In the genomic region with DNA sequence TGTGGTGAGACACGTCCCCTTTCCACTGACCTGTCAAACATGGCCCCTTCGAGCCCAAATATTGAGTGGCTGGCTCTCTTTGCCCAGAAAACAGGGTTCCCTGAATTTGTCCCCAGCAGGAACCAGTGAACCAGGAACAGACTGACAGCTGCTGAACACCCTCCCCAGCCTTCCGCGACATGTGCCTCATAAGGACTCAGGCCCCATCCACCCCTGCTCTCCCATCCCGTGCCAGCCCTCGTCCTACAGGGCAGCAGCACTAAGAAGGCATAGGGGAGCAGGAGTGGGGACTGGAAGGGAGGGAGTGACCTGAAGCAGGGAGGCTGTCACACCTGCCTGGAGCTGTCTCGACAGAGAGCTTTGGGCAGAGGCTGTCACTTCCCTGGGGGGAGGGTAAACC, we compare ENCODE assay signal across 27 mouse cellular contexts. TPM values are rescaled to one million over a fixed set of nuclear protein-coding genes. Genes with fewer than 3 reads are reported as not detected.
DNase-seq lines count a peak whose midpoint lies in the region; ATAC-seq and TF ChIP-seq lines count a peak whose summit lies in the region.
"Had no signal": no experiment of that assay in that cellular context is flagged by ENCODE, and none has a peak within 500 bp of the region (broad histone marks: within the 10 kb centered on the region; RNA-seq: fewer than 3 reads in every experiment).

No protein-coding gene starts in this region.

- H3K27me3 ChIP-seq in megakaryocyte, embryonic 14.5 days (replicated peaks), result peaks cover 87% of the 10 kb centered on the region
- H3K27me3 ChIP-seq: hindbrain, embryonic 15.5 days had no signal

- ATAC-seq in cerebellum, adult (ENCODE audit: insufficient number of reproducible peaks, low FRiP score, low TSS enrichment), result no peak
- ATAC-seq in megakaryocyte, adult 5-6 weeks (ENCODE audit: poor library complexity, severe bottlenecking), result no peak
- ATAC-seq: activated CD4-positive, CD25-positive, alpha-beta regulatory T cell, adult 4 months; forebrain, embryonic 14.5 days had no signal

- peaks cover 5% of the 10 kb centered on the region for H3K4me1 ChIP-seq in megakaryocyte, embryonic 14.5 days

- H3K4me3 ChIP-seq in layer of hippocampus, adult 2 months, result no peak overlapping the region
- peak overlapping the region; percentile 29 for H3K4me3 ChIP-seq in megakaryocyte, embryonic 14.5 days (replicated peaks)
- H3K4me3 ChIP-seq: embryonic facial prominence, embryonic 15.5 days; heart, embryonic 12.5 days; heart, embryonic 15.5 days; hindbrain, embryonic 15.5 days had no signal

- no peaks in the 10 kb centered on the region for H3K36me3 ChIP-seq in megakaryocyte, embryonic 14.5 days (replicated peaks; ENCODE audit: low read length)
- H3K36me3 ChIP-seq: embryonic facial prominence, embryonic 15.5 days; heart, embryonic 12.5 days; heart, embryonic 15.5 days had no signal

- H3K9me3 ChIP-seq in megakaryocyte, embryonic 14.5 days, result no peaks in the 10 kb centered on the region
- H3K9me3 ChIP-seq: embryonic facial prominence, embryonic 15.5 days; heart, embryonic 12.5 days; heart, embryonic 15.5 days; hindbrain, embryonic 15.5 days had no signal

- peak; percentile 49 to 59 for DNase-seq in cerebellum, postnatal 10 days
- DNase-seq in layer of hippocampus, adult 2 months (ENCODE audit: low spot score in 2 of 2), result no peak
- no peak for DNase-seq in layer of hippocampus, postnatal 25 days (ENCODE audit: extremely low spot score in 1 of 2, low spot score in 1 of 2)
- DNase-seq: adrenal gland, adult 8-10 months; adrenal gland, postnatal 25 days; cerebellum, adult 18-20 months; cerebellum, adult 9-10 months; cerebellum, postnatal 25 days; gastrocnemius, postnatal 25 days; heart, adult 18-20 months; heart, postnatal 10 days; heart, postnatal 36 days had no signal

- H3K27ac ChIP-seq in layer of hippocampus, adult 2 months, result peak overlapping the region; percentile 69
- H3K27ac ChIP-seq: embryonic facial prominence, embryonic 15.5 days; heart, embryonic 15.5 days; hindbrain, embryonic 15.5 days had no signal

- TF ChIP-seq CTCF in layer of hippocampus, adult 2 months (conservative IDR thresholded peaks at IDR 0.05), result no peak

RNA-seq across cellular contexts. Expression of gene Cpne6, which starts 2.4 kb away (rescaled TPM):
- 100 to 1,000 TPM; 723 to 730 TPM for total RNA-seq in layer of hippocampus, adult 2 months (2021)
- 100 to 1,000 TPM; 664 to 669 TPM for total RNA-seq in layer of hippocampus, postnatal 25 days (2021)
- not detected in 2 replicates for polyA plus RNA-seq in megakaryocyte, embryonic 14.5 days (2012; ENCODE audit: insufficient read depth, low replicate concordance)
- total RNA-seq in megakaryocyte, adult 5-6 weeks (2015), result not detected in 2 replicates
- not detected in 2 replicates for total RNA-seq in megakaryocyte, adult 5-6 weeks (2017)
- total RNA-seq: common myeloid progenitor, adult 5-6 weeks; ES-E14; gastrocnemius, adult 8-10 months; gastrocnemius, postnatal 25 days; heart, adult 18-20 months; heart, postnatal 36 days had no signal
- polyA plus RNA-seq: activated CD4-positive, CD25-positive, alpha-beta regulatory T cell, adult 4 months had no signal

RNA-seq across cellular contexts. Expression of gene Nrl, which starts 17.0 kb away (rescaled TPM):
- total RNA-seq in layer of hippocampus, adult 2 months (2021), result 1 to 10 TPM; 2.2 to 3.6 TPM
- total RNA-seq in layer of hippocampus, postnatal 25 days (2021), result 1 to 10 TPM; 2.1 to 2.2 TPM
- polyA plus RNA-seq in megakaryocyte, embryonic 14.5 days (2012; ENCODE audit: insufficient read depth, low replicate concordance), result not detected in 2 replicates
- not detected in 2 replicates for total RNA-seq in megakaryocyte, adult 5-6 weeks (2015)
- not detected in 2 replicates for total RNA-seq in megakaryocyte, adult 5-6 weeks (2017)
- total RNA-seq: adrenal gland, adult 8-10 months; adrenal gland, postnatal 25 days; common myeloid progenitor, adult 5-6 weeks; ES-E14; gastrocnemius, adult 8-10 months; gastrocnemius, postnatal 25 days; heart, adult 18-20 months; heart, postnatal 10 days; heart, postnatal 36 days had no signal
- polyA plus RNA-seq: embryonic facial prominence, embryonic 15.5 days; forebrain, embryonic 11.5 days; forebrain, embryonic 14.5 days; gonadal fat pad, adult 2 months; heart, embryonic 12.5 days; heart, embryonic 15.5 days; intestine, embryonic 14.5 days had no signal

RNA-seq across cellular contexts. Expression of gene Carmil3, which starts 17.4 kb away (rescaled TPM):
- 10 to 100 TPM; 57.9 to 64.4 TPM for total RNA-seq in layer of hippocampus, adult 2 months (2021)
- 10 to 100 TPM; 47.0 to 66.6 TPM for total RNA-seq in layer of hippocampus, postnatal 25 days (2021)
- 1.9 TPM in 1 of 2 replicates, not detected in the other for polyA plus RNA-seq in megakaryocyte, embryonic 14.5 days (2012; ENCODE audit: insufficient read depth, low replicate concordance)
- total RNA-seq in megakaryocyte, adult 5-6 weeks (2015), result 0.16 and 1.5 TPM in 2 replicates
- 0.15 TPM in 1 of 2 replicates, not detected in the other for total RNA-seq in megakaryocyte, adult 5-6 weeks (2017)
- polyA plus RNA-seq: activated CD4-positive, CD25-positive, alpha-beta regulatory T cell, adult 4 months had no signal

RNA-seq across cellular contexts. Expression of gene Dhrs4, which starts 29.2 kb away (rescaled TPM):
- 10 to 100 TPM; 18.6 to 23.7 TPM for total RNA-seq in layer of hippocampus, adult 2 months (2021)
- total RNA-seq in layer of hippocampus, postnatal 25 days (2021), result 10 to 100 TPM; 20.7 to 22.1 TPM
- 17.5 and 33.7 TPM in 2 replicates for polyA plus RNA-seq in megakaryocyte, embryonic 14.5 days (2012; ENCODE audit: insufficient read depth, low replicate concordance)
- total RNA-seq in megakaryocyte, adult 5-6 weeks (2015), result 31.2 and 34.4 TPM in 2 replicates
- total RNA-seq in megakaryocyte, adult 5-6 weeks (2017), result 43.1 and 47.6 TPM in 2 replicates

RNA-seq across cellular contexts. Expression of gene Pck2, which starts 32.3 kb away (rescaled TPM):
- total RNA-seq in layer of hippocampus, adult 2 months (2021), result 10 to 100 TPM; 45.0 to 47.6 TPM
- 10 to 100 TPM; 37.2 to 37.8 TPM for total RNA-seq in layer of hippocampus, postnatal 25 days (2021)
- polyA plus RNA-seq in megakaryocyte, embryonic 14.5 days (2012; ENCODE audit: insufficient read depth, low replicate concordance), result 19.1 and 50.7 TPM in 2 replicates
- total RNA-seq in megakaryocyte, adult 5-6 weeks (2015), result 11.7 and 16.0 TPM in 2 replicates
- 26.3 and 30.3 TPM in 2 replicates for total RNA-seq in megakaryocyte, adult 5-6 weeks (2017)

Comparison
In these comparisons a context has a peak if more than half of its experiments do, and no peak if none do; other contexts are left out.
1. DNase-seq: peak in cerebellum, postnatal 10 days (2 of 2); none in layer of hippocampus, adult 2 months (0 of 2) and layer of hippocampus, postnatal 25 days (0 of 2).
2. RNA of gene Cpne6, which starts 2.4 kb away (total RNA-seq): 723 to 730 TPM in layer of hippocampus, adult 2 months and 664 to 669 TPM in layer of hippocampus, postnatal 25 days; not detected in megakaryocyte, adult 5-6 weeks; every median in the first group is over 100 times any median in the second.
3. RNA of gene Carmil3, which starts 17.4 kb away (total RNA-seq): 47.0 to 66.6 TPM in layer of hippocampus, postnatal 25 days and 57.9 to 64.4 TPM in layer of hippocampus, adult 2 months; 0.15 to 1.5 TPM in megakaryocyte, adult 5-6 weeks; every median in the first group is over 10 times any median in the second.